Mouse (Mus musculus): Measurements from ENCODE around the gene Rnf4. TPM values are rescaled to one million over a fixed set of nuclear protein-coding genes. Genes with fewer than 3 reads are reported as not detected.

Gene Rnf4
- total and polyA plus RNA-seq, 3 experiments: 41.8 to 196 (median 161) TPM

DNA sequence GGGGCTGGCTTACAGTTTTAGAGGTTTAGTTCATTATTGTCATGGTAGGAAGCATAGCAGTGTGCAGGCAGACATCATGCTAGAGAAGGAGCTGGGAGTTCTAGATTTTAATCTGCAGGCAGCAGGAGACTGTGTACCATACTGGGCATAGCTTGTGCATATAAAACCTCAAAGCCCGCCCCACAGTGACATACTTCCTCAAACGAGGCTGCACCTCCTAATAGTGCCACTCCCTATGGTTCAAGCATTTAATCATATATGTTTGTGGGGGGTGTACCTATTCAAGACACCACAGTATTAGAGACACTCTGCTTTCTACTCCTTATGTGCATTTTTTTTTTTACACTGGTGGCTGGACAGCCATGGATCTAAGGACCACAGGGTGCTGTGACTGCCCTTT is 6.0 kb upstream of the Rnf4 start:
- peaks cover 24% of the 10 kb centered on the region for H3K27me3 ChIP-seq (ENCODE audit: insufficient read depth, low read length)
- peaks cover 18% of the 10 kb centered on the region for H3K36me3 ChIP-seq (replicated peaks)
- DNase-seq (ENCODE audit: low spot score) (no peak), ATAC-seq (ENCODE audit: extremely low read depth, insufficient number of reproducible peaks, low FRiP score, poor library complexity, severe bottlenecking) (no peak)
- H3K4me1 ChIP-seq (ENCODE audit: insufficient read depth, low read depth, low read length): peaks cover 7% of the 10 kb centered on the region
- H3K4me3 ChIP-seq (ENCODE audit: low read depth, low read length): no peak overlapping the region
- peaks cover 6% of the 10 kb centered on the region for H3K9me3 ChIP-seq (replicated peaks)
- TF ChIP-seq TAL1 (conservative IDR thresholded peaks at IDR 0.05; ENCODE audit: low read depth, low read length) (no peak), CTCF (IDR thresholded peaks at IDR 0.05; ENCODE audit: low read depth, low read length) (no peak), GATA1 (IDR thresholded peaks at IDR 0.05; ENCODE audit: borderline replicate concordance, low read length) (no peak), GATA2 (IDR thresholded peaks at IDR 0.05; ENCODE audit: borderline replicate concordance, low read depth, low read length) (no peak), POLR2AphosphoS5 (IDR thresholded peaks at IDR 0.05; ENCODE audit: insufficient replicate concordance, low read depth, low read length) (no peak)

DNA sequence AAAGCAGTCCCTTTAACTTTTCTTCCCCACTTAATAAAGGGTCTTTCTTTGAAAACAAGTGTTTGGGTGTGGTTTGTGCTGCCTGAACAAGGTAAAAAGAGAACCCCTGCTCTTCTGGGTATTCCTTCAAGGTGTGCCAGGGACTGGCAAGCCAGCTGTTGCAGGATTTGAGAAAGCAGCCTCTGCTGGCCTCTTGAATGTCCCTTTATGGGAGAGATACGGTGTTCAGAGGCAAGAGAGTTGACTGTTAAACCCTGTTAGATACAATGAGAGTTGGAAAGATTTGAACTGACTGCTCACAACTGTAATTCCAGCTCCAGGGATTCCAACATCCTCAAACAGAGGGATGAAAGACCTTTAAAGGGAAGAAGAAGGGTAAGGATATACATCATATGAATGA is 2.0 kb upstream of the Rnf4 start:
- H3K27me3 ChIP-seq (ENCODE audit: insufficient read depth, low read length): no peaks in the 10 kb centered on the region
- TF ChIP-seq POLR2AphosphoS5 (IDR thresholded peaks at IDR 0.05; ENCODE audit: insufficient replicate concordance, low read depth, low read length) (no peak), GATA1 (IDR thresholded peaks at IDR 0.05; ENCODE audit: borderline replicate concordance, low read length) (no peak), TAL1 (conservative IDR thresholded peaks at IDR 0.05; ENCODE audit: low read depth, low read length) (no peak), CTCF (IDR thresholded peaks at IDR 0.05; ENCODE audit: low read depth, low read length) (no peak), GATA2 (IDR thresholded peaks at IDR 0.05; ENCODE audit: borderline replicate concordance, low read depth, low read length) (no peak)
- no peak for ATAC-seq (ENCODE audit: extremely low read depth, insufficient number of reproducible peaks, low FRiP score, poor library complexity, severe bottlenecking)
- DNase-seq (ENCODE audit: low spot score): no peak
- peaks cover 23% of the 10 kb centered on the region for H3K4me1 ChIP-seq (ENCODE audit: insufficient read depth, low read depth, low read length)
- H3K4me3 ChIP-seq (ENCODE audit: low read depth, low read length): no peak overlapping the region
- H3K36me3 ChIP-seq (replicated peaks): peaks cover 25% of the 10 kb centered on the region
- H3K9me3 ChIP-seq (replicated peaks): peaks cover 6% of the 10 kb centered on the region

- TF ChIP-seq GATA1 (IDR thresholded peaks at IDR 0.05; ENCODE audit: borderline replicate concordance, low read length) (no peak), GATA2 (IDR thresholded peaks at IDR 0.05; ENCODE audit: borderline replicate concordance, low read depth, low read length) (no peak), TAL1 (conservative IDR thresholded peaks at IDR 0.05; ENCODE audit: low read depth, low read length) (no peak), POLR2AphosphoS5 (IDR thresholded peaks at IDR 0.05; ENCODE audit: insufficient replicate concordance, low read depth, low read length) (no peak), CTCF (IDR thresholded peaks at IDR 0.05; ENCODE audit: low read depth, low read length) (no peak)
- ATAC-seq (ENCODE audit: extremely low read depth, insufficient number of reproducible peaks, low FRiP score, poor library complexity, severe bottlenecking): no peak; the same call in 1 of the 2 replicates
- peaks cover 36% of the 10 kb centered on the region for H3K36me3 ChIP-seq (replicated peaks)
- H3K4me3 ChIP-seq (ENCODE audit: low read depth, low read length): peak overlapping the region; percentile 94
- DNase-seq (ENCODE audit: low spot score): peak; percentile 44
- H3K9me3 ChIP-seq (replicated peaks): no peaks in the 10 kb centered on the region
- peaks cover 36% of the 10 kb centered on the region for H3K4me1 ChIP-seq (ENCODE audit: insufficient read depth, low read depth, low read length)
- H3K27me3 ChIP-seq (ENCODE audit: insufficient read depth, low read length): no peaks in the 10 kb centered on the region
These were observed 471 bp upstream of the Rnf4 start for GRCm38 (mm10) chr5:34335539-34336096.

DNA sequence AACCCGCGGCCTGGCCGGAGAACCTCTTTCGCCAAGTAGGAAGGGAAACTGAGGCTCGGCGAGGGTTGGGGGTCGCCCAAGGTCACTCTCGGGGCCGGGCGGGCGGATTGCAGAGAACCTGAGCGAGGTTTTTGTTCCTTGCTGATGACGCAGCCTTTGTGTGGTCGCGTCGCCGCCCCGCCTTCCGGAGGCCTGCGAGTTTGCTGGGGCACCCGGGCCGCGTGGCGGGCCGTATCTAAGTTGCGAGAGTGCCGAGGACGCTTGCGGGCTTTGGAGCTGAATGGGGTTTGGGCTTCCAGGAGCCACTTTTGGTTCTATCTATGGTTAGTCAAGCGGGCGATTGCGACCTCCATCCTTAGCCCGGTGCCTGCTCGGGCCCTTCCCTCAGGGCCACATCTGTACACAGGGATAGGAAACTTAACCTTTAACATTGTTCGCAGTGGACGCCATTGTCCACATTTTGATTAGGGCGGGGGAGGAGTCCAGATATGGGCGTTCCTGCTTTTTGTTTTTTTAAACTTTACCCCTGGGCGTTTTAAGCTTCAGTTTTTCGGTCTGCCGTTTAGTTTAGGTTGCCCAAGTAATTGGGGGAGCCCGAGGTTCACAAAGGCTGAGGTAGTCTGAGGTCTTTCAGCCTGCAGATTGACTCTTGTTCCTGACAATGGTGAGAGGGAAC is 824 bp downstream of the Rnf4 start:
- peaks cover 46% of the 10 kb centered on the region for H3K4me1 ChIP-seq (ENCODE audit: insufficient read depth, low read depth, low read length)

DNA sequence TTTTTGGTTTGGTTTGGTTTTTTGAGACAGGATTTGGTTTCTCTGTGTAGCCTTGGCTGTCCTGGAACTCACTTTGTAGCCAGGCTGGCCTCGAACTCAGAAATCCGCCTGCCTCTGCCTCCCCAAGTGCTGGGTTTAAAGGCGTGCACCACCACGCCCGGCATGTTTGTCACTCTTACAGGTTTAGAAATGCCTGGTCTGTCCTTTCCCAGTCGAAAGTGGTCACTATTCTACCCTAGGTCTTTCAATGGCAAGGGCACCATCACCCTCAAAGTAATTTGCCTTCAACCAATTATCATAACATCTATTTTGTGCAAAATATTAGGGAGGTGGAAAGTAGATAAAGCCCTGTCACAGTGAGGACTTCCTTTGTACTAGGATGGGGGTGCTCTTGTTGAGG is 4.2 kb downstream of the Rnf4 start:
- Histone ChIP-seq H3K4me1 (ENCODE audit: insufficient read depth, low read depth, low read length) (peaks cover 42% of the 10 kb centered on the region), H3K27me3 (ENCODE audit: insufficient read depth, low read length) (no peaks in the 10 kb centered on the region), H3K9me3 (replicated peaks) (no peaks in the 10 kb centered on the region), H3K4me3 (ENCODE audit: low read depth, low read length) (no peak overlapping the region; the same call in 1 of the 2 replicates), H3K36me3 (replicated peaks) (peaks cover 47% of the 10 kb centered on the region)
- no peak for DNase-seq (ENCODE audit: low spot score)
- ATAC-seq (ENCODE audit: extremely low read depth, insufficient number of reproducible peaks, low FRiP score, poor library complexity, severe bottlenecking): no peak
- TF ChIP-seq POLR2AphosphoS5 (IDR thresholded peaks at IDR 0.05; ENCODE audit: insufficient replicate concordance, low read depth, low read length) (no peak), CTCF (IDR thresholded peaks at IDR 0.05; ENCODE audit: low read depth, low read length) (no peak)

More for the DNA sequence above, 824 bp downstream of the Rnf4 start:
- TF ChIP-seq GATA2 (IDR thresholded peaks at IDR 0.05; ENCODE audit: borderline replicate concordance, low read depth, low read length): no peak
- no peak for TF ChIP-seq TAL1 (conservative IDR thresholded peaks at IDR 0.05; ENCODE audit: low read depth, low read length)
- TF ChIP-seq GATA1 (IDR thresholded peaks at IDR 0.05; ENCODE audit: borderline replicate concordance, low read length): no peak
- TF ChIP-seq CTCF (IDR thresholded peaks at IDR 0.05; ENCODE audit: low read depth, low read length): no peak
- TF ChIP-seq POLR2AphosphoS5 (IDR thresholded peaks at IDR 0.05; ENCODE audit: insufficient replicate concordance, low read depth, low read length): no peak
- DNase-seq (ENCODE audit: low spot score) (peak; percentile 74), ATAC-seq (ENCODE audit: extremely low read depth, insufficient number of reproducible peaks, low FRiP score, poor library complexity, severe bottlenecking) (no peak)
- Histone ChIP-seq H3K4me3 (ENCODE audit: low read depth, low read length) (peak overlapping the region; percentile 94), H3K27me3 (ENCODE audit: insufficient read depth, low read length) (no peaks in the 10 kb centered on the region), H3K9me3 (replicated peaks) (no peaks in the 10 kb centered on the region), H3K36me3 (replicated peaks) (peaks cover 30% of the 10 kb centered on the region)

DNA sequence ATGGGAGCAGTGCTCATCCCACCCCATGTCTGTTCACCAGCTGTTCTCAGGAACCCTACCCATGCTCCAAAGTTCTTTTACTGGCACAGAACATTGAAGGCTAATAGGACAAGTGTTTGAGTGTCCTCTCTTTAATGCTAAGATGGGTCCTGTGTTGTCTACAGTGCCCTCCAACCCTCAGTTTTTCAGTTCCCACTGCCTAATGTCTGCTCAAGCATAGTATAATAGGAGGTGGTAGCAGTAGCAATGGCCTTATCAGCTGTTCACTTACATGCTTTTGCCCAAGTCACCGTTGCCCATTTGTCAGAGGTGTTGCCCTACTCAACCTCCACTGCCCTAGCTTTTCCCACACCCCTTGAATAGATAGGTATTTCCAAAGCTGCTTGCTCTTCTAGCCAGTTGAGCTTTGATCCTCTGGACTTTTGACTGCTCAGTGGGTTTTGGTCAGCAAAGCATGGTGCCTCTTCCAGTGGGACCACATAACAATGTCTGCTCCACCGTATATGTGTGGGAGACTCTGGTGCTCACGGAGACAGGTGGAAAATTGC is 16.1 kb downstream of the Rnf4 start:
- ATAC-seq (ENCODE audit: extremely low read depth, insufficient number of reproducible peaks, low FRiP score, poor library complexity, severe bottlenecking) (no peak), DNase-seq (ENCODE audit: low spot score) (no peak)
- H3K4me3 ChIP-seq (ENCODE audit: low read depth, low read length): no peak overlapping the region
- no peaks in the 10 kb centered on the region for H3K9me3 ChIP-seq (replicated peaks)
- H3K4me1 ChIP-seq (ENCODE audit: insufficient read depth, low read depth, low read length): no peaks in the 10 kb centered on the region; the same call in 1 of the 2 replicates
- peaks cover 96% of the 10 kb centered on the region for H3K36me3 ChIP-seq (replicated peaks)
- H3K27me3 ChIP-seq (ENCODE audit: insufficient read depth, low read length): no peaks in the 10 kb centered on the region
- TF ChIP-seq GATA1 (IDR thresholded peaks at IDR 0.05; ENCODE audit: borderline replicate concordance, low read length) (no peak), TAL1 (conservative IDR thresholded peaks at IDR 0.05; ENCODE audit: low read depth, low read length) (no peak), POLR2AphosphoS5 (IDR thresholded peaks at IDR 0.05; ENCODE audit: insufficient replicate concordance, low read depth, low read length) (no peak), GATA2 (IDR thresholded peaks at IDR 0.05; ENCODE audit: borderline replicate concordance, low read depth, low read length) (no peak), CTCF (IDR thresholded peaks at IDR 0.05; ENCODE audit: low read depth, low read length) (no peak)
